Mouse (Mus musculus): ENCODE data around the gene Akr1c6. TPM values are rescaled to one million over a fixed set of nuclear protein-coding genes. Genes with fewer than 3 reads are reported as not detected.

The Akr1c6 gene
- total and polyA plus RNA-seq, 3 experiments = not detected

DNA sequence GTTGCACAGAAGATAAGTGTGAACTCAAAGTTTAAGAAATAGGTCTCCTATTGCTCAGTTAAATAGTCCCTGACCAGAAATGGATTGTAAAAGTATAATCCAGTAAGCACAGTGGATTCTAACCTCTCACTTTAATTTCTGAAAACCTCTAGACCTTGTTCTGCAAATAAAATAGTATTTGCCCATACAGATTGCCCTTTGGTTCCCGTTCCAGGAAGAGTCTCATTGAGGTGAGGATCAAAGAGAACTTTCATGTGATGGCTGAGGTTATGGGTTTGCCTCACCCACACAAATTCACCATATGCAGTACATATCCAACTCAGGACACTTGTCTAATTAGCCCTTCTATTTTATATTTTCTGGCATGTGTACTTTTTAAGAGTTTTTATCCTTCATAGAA, 33.8 kb downstream of the Akr1c6 start:
- Histone ChIP-seq H3K36me3 (replicated peaks) (no peaks in the 10 kb centered on the region), H3K4me1 (ENCODE audit: insufficient read depth, low read depth, low read length) (no peaks in the 10 kb centered on the region), H3K4me3 (ENCODE audit: low read depth, low read length) (no peak overlapping the region), H3K27me3 (ENCODE audit: insufficient read depth, low read length) (no peaks in the 10 kb centered on the region), H3K9me3 (replicated peaks) (no peaks in the 10 kb centered on the region)
- ATAC-seq (ENCODE audit: extremely low read depth, insufficient number of reproducible peaks, low FRiP score, poor library complexity, severe bottlenecking) (no peak), DNase-seq (ENCODE audit: low spot score) (no peak)
- TF ChIP-seq CTCF (IDR thresholded peaks at IDR 0.05; ENCODE audit: low read depth, low read length) (no peak), GATA1 (IDR thresholded peaks at IDR 0.05; ENCODE audit: borderline replicate concordance, low read length) (no peak), TAL1 (conservative IDR thresholded peaks at IDR 0.05; ENCODE audit: low read depth, low read length) (no peak), POLR2AphosphoS5 (IDR thresholded peaks at IDR 0.05; ENCODE audit: insufficient replicate concordance, low read depth, low read length) (no peak), GATA2 (IDR thresholded peaks at IDR 0.05; ENCODE audit: borderline replicate concordance, low read depth, low read length) (no peak)

Other genes with a start within 250 kb of the Akr1c6 start
- gene Akr1c13, start 243.2 kb upstream of the Akr1c6 start, total RNA-seq (2014; fragmentation: Nextera tagmentation) = 76.4 and 99.4 TPM in 2 replicates
- gene Akr1c13, start 243.2 kb upstream of the Akr1c6 start, total RNA-seq (2017) = 350 and 361 TPM in 2 replicates
- 5.9 and 6.1 TPM in 2 replicates for gene Akr1c13, start 243.2 kb upstream of the Akr1c6 start, polyA plus RNA-seq (2012)
- gene Akr1c19, start 205.6 kb upstream of the Akr1c6 start, total RNA-seq (2014; fragmentation: Nextera tagmentation) = not detected in 2 replicates
- gene Akr1c19, start 205.6 kb upstream of the Akr1c6 start, total RNA-seq (2017) = 0.11 and 0.70 TPM in 2 replicates
- not detected in 2 replicates for gene Akr1c19, start 205.6 kb upstream of the Akr1c6 start, polyA plus RNA-seq (2012)
- 9.0 and 11.9 TPM in 2 replicates for gene Akr1c12, start 154.9 kb upstream of the Akr1c6 start, total RNA-seq (2014; fragmentation: Nextera tagmentation)
- 34.8 and 36.1 TPM in 2 replicates for gene Akr1c12, start 154.9 kb upstream of the Akr1c6 start, total RNA-seq (2017)
- gene Akr1c12, start 154.9 kb upstream of the Akr1c6 start, polyA plus RNA-seq (2012) = 0.63 and 1.0 TPM in 2 replicates
- gene Akr1c20, start 89.0 kb downstream of the Akr1c6 start, total RNA-seq (2014; fragmentation: Nextera tagmentation) = not detected in 2 replicates
- not detected in 2 replicates for gene Akr1c20, start 89.0 kb downstream of the Akr1c6 start, total RNA-seq (2017)
- gene Akr1c20, start 89.0 kb downstream of the Akr1c6 start, polyA plus RNA-seq (2012) = not detected in 2 replicates
- not detected in 2 replicates for gene Akr1c21, start 139.8 kb downstream of the Akr1c6 start, total RNA-seq (2014; fragmentation: Nextera tagmentation)
- not detected in 2 replicates for gene Akr1c21, start 139.8 kb downstream of the Akr1c6 start, total RNA-seq (2017)
- gene Akr1c21, start 139.8 kb downstream of the Akr1c6 start, polyA plus RNA-seq (2012) = not detected in 2 replicates
- 96.4 and 128 TPM in 2 replicates for gene Akr1e1, start 174.9 kb downstream of the Akr1c6 start, total RNA-seq (2014; fragmentation: Nextera tagmentation)
- 13.4 and 22.3 TPM in 2 replicates for gene Akr1e1, start 174.9 kb downstream of the Akr1c6 start, total RNA-seq (2017)
- 1.4 and 1.6 TPM in 2 replicates for gene Akr1e1, start 174.9 kb downstream of the Akr1c6 start, polyA plus RNA-seq (2012)

All from G1E (cell line).